Mouse (Mus musculus) lung, embryonic 14.5 days (tissue): ENCODE measurements at regions not wholly inside any gene's neighbourhood (a gene's known extent, or its start where the extent isn't known, plus 50 kb on each side); places are given as distances from the start of the nearest gene placed in this dataset.

Experiments used
- ATAC-seq: fragments of 200-750 bp; cut with Nextera tagmentation; 2 replicates; pipeline ENCODE4 v1.8.0; 2017; ENCODE audit warnings: mild to moderate bottlenecking, moderate TSS enrichment, moderate library complexity; ENCODE audit not compliant: insufficient read depth
- DNase-seq: peaks from one replicate; pipeline ENCODE4 v3.0.0-alpha.2; 2015
- H3K27ac ChIP-seq: fragments of 300-500 bp; sonication (generic); 2 replicates; pipeline ENCODE4 v1.5.1; 2014; ENCODE audit warnings: low read depth, mild to moderate bottlenecking, moderate library complexity
- H3K27me3 ChIP-seq: fragments of 300-500 bp; sonication (generic); 2 replicates; pipeline ENCODE4 v1.6.1; 2014; ENCODE audit warnings: low read length, control low read depth; ENCODE audit not compliant: insufficient read depth
- H3K36me3 ChIP-seq: fragments of 300-500 bp; sonication (generic); 2 replicates; pipeline ENCODE4 v1.6.1; 2014; ENCODE audit warnings: control low read depth; ENCODE audit not compliant: insufficient read depth
- H3K4me1 ChIP-seq: fragments of 300-500 bp; sonication (generic); 2 replicates; pipeline ENCODE4 v1.6.1; 2014; ENCODE audit warnings: antibody characterized with exemption, control low read depth; ENCODE audit not compliant: insufficient read depth
- H3K4me2 ChIP-seq: fragments of 300-500 bp; sonication (generic); 2 replicates; pipeline ENCODE4 v1.6.1; 2014; ENCODE audit warnings: mild to moderate bottlenecking
- H3K4me3 ChIP-seq: fragments of 300-500 bp; sonication (generic); 2 replicates; pipeline ENCODE4 v1.5.1; 2014; ENCODE audit warnings: low read depth, low read length
- H3K9ac ChIP-seq: fragments of 300-500 bp; sonication (generic); 2 replicates; pipeline ENCODE4 v1.6.1; 2014
- H3K9me3 ChIP-seq: fragments of 300-500 bp; sonication (generic); 2 replicates; pipeline ENCODE4 v1.6.1; 2016; ENCODE audit warnings: low read depth, low read length, control low read depth
- CTCF ChIP-seq: IDR thresholded peaks from 2 replicates; pipeline ENCODE4 v1.5.1; 2016; ENCODE audit warnings: antibody characterized with exemption, low read depth
- WGBS: fragments of 180-500 bp; shearing (Covaris S2); extraction: QIAGEN DNeasy Blood & Tissue Kit; methylation state at CpG from one replicate; pipeline ENCODE4 v1.1.7; 2014; 5-methylcytosine and 5-hydroxymethylcytosine counted together

DNA sequence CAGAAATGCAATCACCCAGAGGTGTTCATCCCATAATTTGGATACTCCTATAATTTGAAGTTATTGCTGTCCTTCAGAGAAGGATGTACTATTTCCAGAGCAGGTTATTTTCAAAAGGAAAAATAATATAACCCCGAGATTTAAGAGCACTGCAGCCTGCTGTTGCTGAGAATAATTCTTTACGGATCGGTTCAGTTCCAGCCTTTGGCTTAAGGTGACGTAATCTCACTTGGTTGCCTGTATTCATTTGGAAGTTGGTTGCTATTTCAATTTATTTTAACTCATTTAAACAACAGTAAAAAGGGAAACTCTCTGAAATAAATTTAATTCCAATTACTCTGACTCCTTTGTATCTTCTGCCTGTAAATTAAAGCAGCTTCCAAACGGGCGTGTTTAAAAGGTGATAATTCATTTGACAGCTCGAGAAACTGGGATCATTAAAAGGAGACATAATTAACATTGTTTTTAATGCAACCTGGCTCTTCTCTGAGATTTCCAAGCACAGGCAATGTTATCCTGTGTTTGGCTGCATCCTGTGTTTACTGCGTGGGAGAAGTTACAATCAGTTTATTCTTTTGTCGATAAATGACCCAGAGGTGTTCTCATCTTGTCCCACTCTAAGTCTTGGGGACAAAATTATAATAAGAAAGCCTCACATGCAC, 568.5 kb downstream of the Gm16223 start:
- Histone ChIP-seq H3K4me3 (no peak overlapping the region), H3K4me2 (no peak overlapping the region), H3K9ac (no peak overlapping the region), H3K9me3 (no peaks in the 10 kb centered on the region), H3K4me1 (no peaks in the 10 kb centered on the region), H3K27ac (no peak overlapping the region), H3K36me3 (no peaks in the 10 kb centered on the region), H3K27me3 (no peaks in the 10 kb centered on the region)
- WGBS, result 82% methylated on average over 9 of the region's 9 CpGs
- no peak for DNase-seq
- ATAC-seq, result no peak
- no peak for TF ChIP-seq CTCF

DNA sequence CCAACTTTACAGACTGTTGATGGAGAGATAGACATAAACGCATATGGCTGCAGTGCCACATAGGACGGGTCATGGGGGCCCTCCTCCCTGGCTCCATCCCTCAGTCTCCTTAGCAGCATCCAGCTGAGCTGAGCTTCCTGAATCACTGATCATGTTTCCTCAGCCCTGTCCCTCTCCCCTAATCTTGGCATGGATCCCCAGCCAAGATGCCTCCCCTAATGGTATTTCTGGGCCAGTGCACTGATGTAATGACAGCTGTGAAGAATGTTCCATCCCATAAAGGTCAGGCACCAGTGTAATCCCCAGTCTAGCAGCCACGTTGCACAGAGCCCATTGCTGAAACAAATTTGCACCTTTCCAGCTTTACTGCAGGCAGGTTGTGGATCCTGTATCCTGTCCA, 576.5 kb upstream of the Cpeb2 start:
- TF ChIP-seq CTCF, result no peak
- no peak overlapping the region for H3K4me3 ChIP-seq
- no peaks in the 10 kb centered on the region for H3K4me1 ChIP-seq
- no peak overlapping the region for H3K4me2 ChIP-seq
- no peak overlapping the region for H3K9ac ChIP-seq
- WGBS, result 52% methylated on average over 3 of the region's 3 CpGs
- no peak for ATAC-seq
- no peaks in the 10 kb centered on the region for H3K36me3 ChIP-seq
- no peaks in the 10 kb centered on the region for H3K27me3 ChIP-seq
- no peak for DNase-seq
- H3K9me3 ChIP-seq, result no peaks in the 10 kb centered on the region
- no peak overlapping the region for H3K27ac ChIP-seq

DNA sequence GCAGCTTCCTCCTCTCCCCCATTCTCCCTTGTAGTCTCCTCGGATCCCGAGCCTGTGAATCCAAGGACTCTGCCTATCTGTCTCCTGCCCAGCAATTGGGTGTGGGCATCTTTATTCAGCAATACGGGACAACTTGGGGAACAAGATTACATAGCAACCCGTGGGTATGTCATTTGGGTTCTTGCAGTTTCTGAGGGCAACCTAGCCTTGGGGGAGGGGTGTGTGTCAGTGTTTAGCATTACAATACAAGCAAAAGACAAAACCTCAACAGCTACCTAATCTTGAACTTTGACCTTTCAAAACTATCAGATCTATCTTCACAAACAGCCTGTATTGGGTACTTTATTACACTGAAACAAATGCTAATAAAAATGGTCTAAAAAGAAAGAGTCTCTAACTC, 573.0 kb upstream of the Cpeb2 start:
- no peak for ATAC-seq
- 74% methylated on average over 4 of the region's 4 CpGs for WGBS

DNA sequence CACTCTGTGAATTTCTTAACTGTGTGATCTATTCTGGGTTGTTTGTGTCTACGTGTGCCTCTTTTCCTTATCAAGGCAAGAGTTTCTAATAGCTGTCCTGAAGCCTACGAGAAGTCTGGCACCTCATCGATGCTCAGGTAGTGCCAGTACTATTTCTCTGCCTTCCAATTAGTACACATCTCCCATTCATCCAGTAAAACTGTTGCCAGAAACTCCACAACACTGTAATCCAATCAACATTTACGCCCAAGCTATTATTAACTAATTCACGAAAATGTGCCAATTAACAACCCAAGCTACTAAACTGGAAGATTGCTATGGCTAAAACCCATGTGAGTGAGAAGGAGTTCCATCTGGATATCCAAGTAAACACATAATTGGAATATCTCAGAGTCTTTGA, 553.4 kb upstream of the Cpeb2 start:
- TF ChIP-seq CTCF, result no peak
- H3K4me2 ChIP-seq, result no peak overlapping the region
- no peaks in the 10 kb centered on the region for H3K9me3 ChIP-seq
- H3K36me3 ChIP-seq, result no peaks in the 10 kb centered on the region
- no peaks in the 10 kb centered on the region for H3K27me3 ChIP-seq
- DNase-seq (no peak), ATAC-seq (no peak)
- no peak overlapping the region for H3K4me3 ChIP-seq
- no peak overlapping the region for H3K27ac ChIP-seq
- no peak overlapping the region for H3K9ac ChIP-seq
- H3K4me1 ChIP-seq, result no peaks in the 10 kb centered on the region
- 76% methylated on average over 5 of the region's 5 CpGs for WGBS

More for the DNA sequence above, 573.0 kb upstream of the Cpeb2 start:
- H3K4me2 ChIP-seq, result no peak overlapping the region
- no peaks in the 10 kb centered on the region for H3K4me1 ChIP-seq
- no peaks in the 10 kb centered on the region for H3K9me3 ChIP-seq
- H3K27me3 ChIP-seq, result no peaks in the 10 kb centered on the region
- DNase-seq, result no peak
- H3K9ac ChIP-seq, result no peak overlapping the region
- H3K36me3 ChIP-seq, result no peaks in the 10 kb centered on the region
- H3K27ac ChIP-seq, result no peak overlapping the region
- H3K4me3 ChIP-seq, result no peak overlapping the region
- no peak for TF ChIP-seq CTCF

DNA sequence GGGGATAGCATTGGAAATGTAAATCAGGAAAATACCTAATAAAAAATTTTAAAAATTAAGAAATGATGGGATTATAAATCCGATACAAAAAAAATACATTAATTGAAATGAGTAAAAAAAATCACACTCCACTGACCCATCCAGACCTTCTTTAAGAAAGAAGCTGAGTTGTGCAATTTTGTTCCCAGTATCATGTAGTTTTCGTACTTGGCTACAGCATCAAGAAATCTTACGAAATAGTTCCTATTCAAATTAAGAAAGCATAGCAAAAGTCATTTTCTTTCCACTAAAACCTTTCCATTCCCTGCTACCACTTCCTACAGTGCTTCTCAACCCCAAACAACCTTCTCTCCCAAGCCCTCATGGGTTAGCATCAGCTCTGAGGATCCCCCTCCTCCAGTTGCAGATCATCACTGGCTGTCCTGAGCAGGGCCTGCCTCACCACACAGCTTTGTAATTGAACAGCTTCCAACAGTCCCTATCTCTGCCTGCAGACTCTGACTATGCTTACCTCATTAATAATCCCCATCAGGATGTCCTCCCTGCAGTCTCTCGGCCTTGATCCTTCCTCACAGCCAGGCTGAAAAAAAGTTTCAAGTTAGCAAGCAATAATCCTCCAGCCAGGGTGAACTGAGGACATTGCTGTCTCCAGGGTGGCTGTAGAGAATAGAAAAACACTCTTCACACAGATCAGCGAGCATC, 547.5 kb upstream of the Cpeb2 start:
- TF ChIP-seq CTCF, result no peak
- Histone ChIP-seq H3K4me3 (no peak overlapping the region), H3K9me3 (no peaks in the 10 kb centered on the region), H3K9ac (no peak overlapping the region), H3K4me2 (no peak overlapping the region), H3K36me3 (no peaks in the 10 kb centered on the region), H3K27ac (no peak overlapping the region), H3K4me1 (no peaks in the 10 kb centered on the region), H3K27me3 (no peaks in the 10 kb centered on the region)
- WGBS, result 51% methylated on average over 5 of the region's 5 CpGs
- ATAC-seq (peak; percentile 89; the same call in 1 of the 2 replicates), DNase-seq (peak; percentile 51)

DNA sequence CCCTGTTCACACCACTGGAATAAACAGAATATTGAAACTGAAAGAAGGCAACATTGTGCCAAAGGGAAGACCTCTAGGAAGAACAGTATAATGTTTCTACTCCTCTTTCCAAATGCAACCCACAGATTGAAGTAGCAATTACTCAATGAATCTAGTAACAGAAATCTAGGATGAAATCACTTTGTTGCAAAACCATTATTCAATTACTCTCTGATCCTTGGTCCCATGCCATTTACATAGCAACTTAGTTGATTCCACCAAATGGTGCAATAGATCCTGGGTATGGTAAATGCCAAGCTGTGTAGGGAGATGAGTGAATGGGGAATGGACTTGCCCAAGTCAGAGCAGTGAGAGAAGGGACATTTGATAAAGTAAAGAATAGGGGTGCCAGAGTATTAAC, 545.8 kb upstream of the Cpeb2 start:
- DNase-seq, result no peak
- no peak for TF ChIP-seq CTCF
- no peak overlapping the region for H3K9ac ChIP-seq

More for the DNA sequence above, 545.8 kb upstream of the Cpeb2 start:
- ATAC-seq, result no peak
- H3K4me2 ChIP-seq, result no peak overlapping the region
- H3K27me3 ChIP-seq, result no peaks in the 10 kb centered on the region
- H3K9me3 ChIP-seq, result no peaks in the 10 kb centered on the region
- H3K4me1 ChIP-seq, result no peaks in the 10 kb centered on the region
- H3K4me3 ChIP-seq, result no peak overlapping the region
- no peak overlapping the region for H3K27ac ChIP-seq
- H3K36me3 ChIP-seq, result no peaks in the 10 kb centered on the region
